Mouse (Mus musculus): ENCODE data around the gene Arid3a. TPM values are rescaled to one million over a fixed set of nuclear protein-coding genes. Genes with fewer than 3 reads are reported as not detected.
"Not testable (repeated sequence)": the region's sequence is repeated elsewhere in the genome, so short reads cannot be mapped to it uniquely, and the experiment has no call there.

Gene Arid3a
- total RNA-seq, 2 experiments from 2014 or later: 5.5 to 8.4 TPM

- no peak for DNase-seq (ENCODE audit: low spot score in 2 of 2)
These were observed 18.8 kb downstream of the Arid3a start for GRCm38 (mm10) chr10:79945507-79946234.

GRCm38 (mm10) chr10:79946752-79947322 lies 20.0 kb downstream of the Arid3a start:
- DNase-seq (ENCODE audit: low spot score in 2 of 2): no peak

GRCm38 (mm10) chr10:79947502-79947901 lies 20.7 kb downstream of the Arid3a start:
- no peak for DNase-seq (ENCODE audit: low spot score in 2 of 2)

- no peak for DNase-seq (ENCODE audit: low spot score in 2 of 2)
These were observed 23.0 kb downstream of the Arid3a start for GRCm38 (mm10) chr10:79949873-79950272.

GRCm38 (mm10) chr10:79950661-79951060 lies 23.8 kb downstream of the Arid3a start:
- no peak for DNase-seq (ENCODE audit: low spot score in 2 of 2)

GRCm38 (mm10) chr10:79953946-79954345 lies 27.1 kb downstream of the Arid3a start:
- DNase-seq (ENCODE audit: low spot score in 2 of 2): peak in 1 of 2 experiments; percentile 59

GRCm38 (mm10) chr10:79955691-79956090 lies 28.8 kb downstream of the Arid3a start:
- no peak for DNase-seq (ENCODE audit: low spot score in 2 of 2)

GRCm38 (mm10) chr10:79956643-79957154 lies 29.9 kb downstream of the Arid3a start:
- DNase-seq (ENCODE audit: low spot score in 2 of 2): no peak

GRCm38 (mm10) chr10:79958140-79958816 lies 31.4 kb downstream of the Arid3a start:
- peak; percentile 81 to 85 for DNase-seq (ENCODE audit: low spot score in 2 of 2)

GRCm38 (mm10) chr10:79959412-79959811 lies 32.6 kb downstream of the Arid3a start:
- DNase-seq (ENCODE audit: low spot score in 2 of 2): not testable (repeated sequence)

GRCm38 (mm10) chr10:79959847-79960601 lies 33.2 kb downstream of the Arid3a start, which contains the start of gene Wdr18:
Gene Wdr18 (plus strand): TSS chr10:79960152.
- peak; percentile 100 for DNase-seq (ENCODE audit: low spot score in 2 of 2)

- DNase-seq (ENCODE audit: low spot score in 2 of 2): no peak
These were observed 33.9 kb downstream of the Arid3a start for GRCm38 (mm10) chr10:79960671-79961294.

- no peak for DNase-seq (ENCODE audit: low spot score in 2 of 2)
These were observed 37.9 kb downstream of the Arid3a start for GRCm38 (mm10) chr10:79964727-79965126.

- no peak for DNase-seq (ENCODE audit: low spot score in 2 of 2)
These were observed 38.5 kb downstream of the Arid3a start for GRCm38 (mm10) chr10:79965325-79965724.

- DNase-seq (ENCODE audit: low spot score in 2 of 2): no peak
These were observed 40.1 kb downstream of the Arid3a start for GRCm38 (mm10) chr10:79966886-79967400.

GRCm38 (mm10) chr10:79968181-79968580 lies 41.3 kb downstream of the Arid3a start:
- no peak for DNase-seq (ENCODE audit: low spot score in 2 of 2)

- no peak for DNase-seq (ENCODE audit: low spot score in 2 of 2)
These were observed 42.3 kb downstream of the Arid3a start for GRCm38 (mm10) chr10:79969124-79969568.

GRCm38 (mm10) chr10:79970415-79971182 lies 43.8 kb downstream of the Arid3a start, which contains the start of gene Grin3b:
Gene Grin3b (plus strand): TSS chr10:79970715.
- DNase-seq (ENCODE audit: low spot score in 2 of 2): no peak

GRCm38 (mm10) chr10:79971183-79971497 lies 44.3 kb downstream of the Arid3a start:
- DNase-seq (ENCODE audit: low spot score in 2 of 2): no peak

- DNase-seq (ENCODE audit: low spot score in 2 of 2): no peak
These were observed 46.0 kb downstream of the Arid3a start for GRCm38 (mm10) chr10:79972831-79973230.
